Mouse (Mus musculus) macrophage (primary cell): ENCODE measurements around the gene Sit1. TPM values are rescaled to one million over a fixed set of nuclear protein-coding genes. Genes with fewer than 3 reads are reported as not detected.

Experiments used
- H3K27ac ChIP-seq: fragments of 350-480 bp; formaldehyde crosslinking; 2 replicates; pipeline ENCODE4 v1.9.0; 2021
- H3K36me3 ChIP-seq: fragments of 350-480 bp; formaldehyde crosslinking; 2 replicates; pipeline ENCODE4 v1.9.0; 2021; ENCODE audit errors: inconsistent target
- H3K4me3 ChIP-seq: fragments of 350-480 bp; formaldehyde crosslinking; 2 replicates; pipeline ENCODE4 v1.9.0; 2021; ENCODE audit errors: inconsistent target
- H3K79me2 ChIP-seq: fragments of 350-480 bp; formaldehyde crosslinking; 2 replicates; pipeline ENCODE4 v1.9.0; 2021; ENCODE audit errors: inconsistent target
- WGBS: methylation state at CpG from one replicate; pipeline ENCODE4 v1.1.7; 2026; ENCODE audit warnings: inconsistent platforms; ENCODE audit not compliant: missing documents; 5-methylcytosine and 5-hydroxymethylcytosine counted together
- polyA plus RNA-seq: library from polyadenylated mRNA; stranded (reverse); fragments of 250-400 nt; gene quantifications from 3 replicates; pipeline ENCODE4 v1.2.4, GENCODE M21; 2018; ENCODE audit warnings: inconsistent platforms

Gene Sit1
- polyA plus RNA-seq, 1 experiment from 2014 or later = not detected

GRCm38 (mm10) chr4:43507938-43508665 is 24.6 kb upstream of the Sit1 start:
- Histone ChIP-seq H3K4me3 (peak overlapping the region; percentile 62), H3K27ac (peak overlapping the region; percentile 64), H3K36me3 (no peaks in the 10 kb centered on the region), H3K79me2 (no peaks in the 10 kb centered on the region)
- WGBS = 5% methylated on average over 19 of the region's 22 CpGs

- Histone ChIP-seq H3K36me3 (no peaks in the 10 kb centered on the region), H3K4me3 (peak within 1 kb of the TSS; percentile 62; the same call in 1 of the 2 replicates), H3K27ac (no peak within 1 kb of the TSS), H3K79me2 (no peaks in the 10 kb centered on the region)
- 78% methylated on average over 9 of the region's 9 CpGs for WGBS
Measured at GRCm38 (mm10) chr4:43506536-43507185, 23.1 kb upstream of the Sit1 start, which contains the start of gene Car9. Car9 (plus strand) TSS chr4:43506966.

- H3K79me2 ChIP-seq = no peaks in the 10 kb centered on the region
- WGBS = 89% methylated on average over 8 of the region's 8 CpGs
- H3K36me3 ChIP-seq = no peaks in the 10 kb centered on the region
- no peak overlapping the region for H3K4me3 ChIP-seq
- H3K27ac ChIP-seq = no peak overlapping the region
Measured at GRCm38 (mm10) chr4:43506074-43506473, 22.5 kb upstream of the Sit1 start.

- Histone ChIP-seq H3K79me2 (no peaks in the 10 kb centered on the region), H3K27ac (no peak overlapping the region), H3K4me3 (no peak overlapping the region), H3K36me3 (no peaks in the 10 kb centered on the region)
- WGBS = 25% methylated on average over 4 of the region's 4 CpGs
Measured at GRCm38 (mm10) chr4:43504269-43504668, 20.7 kb upstream of the Sit1 start.

GRCm38 (mm10) chr4:43503506-43503905 is 20.0 kb upstream of the Sit1 start:
- no peak overlapping the region for H3K4me3 ChIP-seq
- H3K36me3 ChIP-seq = no peaks in the 10 kb centered on the region
- no peak overlapping the region for H3K27ac ChIP-seq
- 89% methylated on average over 6 of the region's 6 CpGs for WGBS
- H3K79me2 ChIP-seq = no peaks in the 10 kb centered on the region

- Histone ChIP-seq H3K4me3 (no peak overlapping the region), H3K27ac (no peak overlapping the region), H3K36me3 (no peaks in the 10 kb centered on the region), H3K79me2 (no peaks in the 10 kb centered on the region)
- WGBS = 100% methylated on average over 2 of the region's 2 CpGs
Measured at GRCm38 (mm10) chr4:43503041-43503440, 19.5 kb upstream of the Sit1 start.

- no peaks in the 10 kb centered on the region for H3K79me2 ChIP-seq
- H3K4me3 ChIP-seq = peak within 1 kb of the TSS; percentile 49
- peak within 1 kb of the TSS; percentile 52 for H3K27ac ChIP-seq
- 8% methylated on average over 46 of the region's 50 CpGs for WGBS
- H3K36me3 ChIP-seq = no peaks in the 10 kb centered on the region
Measured at GRCm38 (mm10) chr4:43499407-43500333, 16.1 kb upstream of the Sit1 start, which contains the start of gene Arhgef39. Arhgef39 (minus strand) TSS chr4:43499695.

- 5% methylated on average over 8 of the region's 8 CpGs for WGBS
- no peaks in the 10 kb centered on the region for H3K36me3 ChIP-seq
- peak overlapping the region; percentile 49 for H3K4me3 ChIP-seq
- H3K27ac ChIP-seq = peak overlapping the region; percentile 52
- H3K79me2 ChIP-seq = no peaks in the 10 kb centered on the region
Measured at GRCm38 (mm10) chr4:43498983-43499382, 15.4 kb upstream of the Sit1 start.

- peak overlapping the region; percentile 49; the same call in 1 of the 2 replicates for H3K4me3 ChIP-seq
- no peak overlapping the region for H3K27ac ChIP-seq
- no peaks in the 10 kb centered on the region for H3K79me2 ChIP-seq
- no peaks in the 10 kb centered on the region for H3K36me3 ChIP-seq
- 78% methylated on average over 4 of the region's 4 CpGs for WGBS
Measured at GRCm38 (mm10) chr4:43497946-43498345, 14.4 kb upstream of the Sit1 start.

GRCm38 (mm10) chr4:43497405-43497804 is 13.9 kb upstream of the Sit1 start:
- Histone ChIP-seq H3K36me3 (no peaks in the 10 kb centered on the region), H3K27ac (no peak overlapping the region), H3K79me2 (no peaks in the 10 kb centered on the region), H3K4me3 (no peak overlapping the region)
- 95% methylated on average over 8 of the region's 8 CpGs for WGBS

- no peaks in the 10 kb centered on the region for H3K36me3 ChIP-seq
- H3K27ac ChIP-seq = no peak overlapping the region
- WGBS = 86% methylated on average over 6 of the region's 6 CpGs
- no peak overlapping the region for H3K4me3 ChIP-seq
- no peaks in the 10 kb centered on the region for H3K79me2 ChIP-seq
Measured at GRCm38 (mm10) chr4:43496587-43496986, 13.1 kb upstream of the Sit1 start.

- Histone ChIP-seq H3K79me2 (no peaks in the 10 kb centered on the region), H3K27ac (no peak overlapping the region), H3K36me3 (no peaks in the 10 kb centered on the region), H3K4me3 (peak overlapping the region; percentile 54)
- 0% methylated on average over 9 of the region's 9 CpGs for WGBS
Measured at GRCm38 (mm10) chr4:43493846-43494240, 10.3 kb upstream of the Sit1 start.

- no peaks in the 10 kb centered on the region for H3K36me3 ChIP-seq
- peak overlapping the region; percentile 65 for H3K27ac ChIP-seq
- peak overlapping the region; percentile 54 for H3K4me3 ChIP-seq
- under 1% methylated on average over 47 of the region's 47 CpGs for WGBS
- no peaks in the 10 kb centered on the region for H3K79me2 ChIP-seq
Measured at GRCm38 (mm10) chr4:43493186-43493845, 9.8 kb upstream of the Sit1 start.

- Histone ChIP-seq H3K4me3 (peak within 1 kb of the TSS; percentile 54), H3K36me3 (no peaks in the 10 kb centered on the region), H3K79me2 (no peaks in the 10 kb centered on the region), H3K27ac (peak within 1 kb of the TSS; percentile 65)
- WGBS = under 1% methylated on average over 25 of the region's 25 CpGs
Measured at GRCm38 (mm10) chr4:43492821-43493185, 9.3 kb upstream of the Sit1 start, which contains the start of gene Ccdc107. Ccdc107 (plus strand) TSS chr4:43492900.
